Mouse (Mus musculus) neural tube, embryonic 13.5 days (tissue): ENCODE measurements at regions not wholly inside any gene's neighbourhood (a gene's known extent, or its start where the extent isn't known, plus 50 kb on each side); places are given as distances from the start of the nearest gene placed in this dataset.

Source experiments
- ATAC-seq: fragments of 200-750 bp; cut with Nextera tagmentation; 2 replicates; pipeline ENCODE4 v1.8.0; 2017; ENCODE audit warnings: low read depth, mild to moderate bottlenecking, moderate TSS enrichment, moderate library complexity
- H3K27ac ChIP-seq: fragments of 300-500 bp; sonication (generic); replicated peaks from 2 replicates; pipeline ENCODE4 v1.5.1; 2015; ENCODE audit warnings: moderate library complexity, mild to moderate bottlenecking, inconsistent platforms
- H3K27me3 ChIP-seq: fragments of 300-500 bp; sonication (generic); 2 replicates; pipeline ENCODE4 v1.6.1; 2015; ENCODE audit warnings: mild to moderate bottlenecking, inconsistent platforms
- H3K36me3 ChIP-seq: fragments of 300-500 bp; sonication (generic); 2 replicates; pipeline ENCODE4 v1.6.1; 2015; ENCODE audit warnings: mild to moderate bottlenecking, inconsistent platforms
- H3K4me1 ChIP-seq: fragments of 300-500 bp; sonication (generic); replicated peaks from 2 replicates; pipeline ENCODE4 v1.6.1; 2015; ENCODE audit warnings: inconsistent platforms
- H3K4me2 ChIP-seq: fragments of 300-500 bp; sonication (generic); 2 replicates; pipeline ENCODE4 v1.6.1; 2015; ENCODE audit warnings: inconsistent platforms, mild to moderate bottlenecking, moderate library complexity
- H3K4me3 ChIP-seq: fragments of 300-500 bp; sonication (generic); 2 replicates; pipeline ENCODE4 v1.5.1; 2015; ENCODE audit warnings: mild to moderate bottlenecking, inconsistent platforms
- H3K9ac ChIP-seq: fragments of 300-500 bp; sonication (generic); 2 replicates; pipeline ENCODE4 v1.6.1; 2015; ENCODE audit warnings: moderate library complexity, mild to moderate bottlenecking, inconsistent platforms
- H3K9me3 ChIP-seq: fragments of 300-500 bp; sonication (generic); 2 replicates; pipeline ENCODE4 v1.6.1; 2016; ENCODE audit warnings: inconsistent platforms
- WGBS: fragments of 180-500 bp; shearing (Covaris S2); methylation state at CpG from one replicate; pipeline ENCODE4 v1.1.7; 2015; 5-methylcytosine and 5-hydroxymethylcytosine counted together

DNA sequence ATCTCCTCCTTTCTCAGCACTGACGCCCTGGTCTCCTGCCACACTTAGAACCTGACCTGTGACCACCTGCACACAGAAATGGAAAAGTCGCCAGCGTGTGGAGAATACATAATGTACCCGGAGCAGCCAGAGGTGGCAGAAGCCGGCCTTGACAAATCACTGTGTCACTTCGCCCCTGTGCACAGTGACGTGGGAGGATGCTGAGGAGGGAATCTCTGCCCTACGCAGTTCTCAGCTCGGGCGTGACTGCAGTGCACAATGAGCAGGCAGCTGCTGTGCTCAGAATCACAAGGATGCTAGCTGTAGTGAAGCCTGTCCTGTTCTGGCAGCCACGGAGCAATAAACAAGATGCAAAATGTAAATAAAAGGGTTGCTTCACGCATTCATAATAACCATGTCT, 80.2 kb upstream of the Pld5 start:
- ATAC-seq, result peak; percentile 95
- H3K27ac ChIP-seq, result peak overlapping the region; percentile 70
- H3K4me2 ChIP-seq, result peak overlapping the region; percentile 38
- peaks cover 27% of the 10 kb centered on the region for H3K4me1 ChIP-seq
- H3K9ac ChIP-seq, result peak overlapping the region; percentile 44; the same call in 1 of the 2 replicates
- no peak overlapping the region for H3K4me3 ChIP-seq
- 26% methylated on average over 12 of the region's 12 CpGs for WGBS
- no peaks in the 10 kb centered on the region for H3K36me3 ChIP-seq
- no peaks in the 10 kb centered on the region for H3K27me3 ChIP-seq
- no peaks in the 10 kb centered on the region for H3K9me3 ChIP-seq

DNA sequence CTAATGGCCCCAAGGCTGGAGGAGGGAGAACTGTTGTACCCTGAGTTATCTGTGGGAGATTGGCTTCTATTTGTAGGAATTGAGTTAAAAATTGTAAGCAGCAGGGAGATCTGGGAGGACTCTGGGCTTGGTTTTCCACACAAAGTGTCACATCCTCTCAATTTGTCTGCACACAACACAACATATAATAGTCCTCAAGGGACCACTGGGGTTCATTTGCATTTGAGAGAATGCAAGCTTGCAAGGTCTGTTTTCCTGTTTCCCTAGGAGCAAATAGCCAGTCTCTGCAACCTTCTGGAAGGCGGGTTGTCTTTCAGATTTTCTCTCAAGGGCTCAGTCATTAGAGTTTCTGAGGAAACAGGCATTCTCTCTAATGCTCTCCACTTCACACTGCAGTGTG, 79.8 kb upstream of the Pld5 start:
- H3K27ac ChIP-seq, result peak overlapping the region; percentile 70
- H3K9ac ChIP-seq, result 0 out of 2 replicates have a peak overlapping the region, but pooled peaks have one; percentile 44
- peak; percentile 21 for ATAC-seq
- H3K36me3 ChIP-seq, result no peaks in the 10 kb centered on the region
- 21% methylated on average over 1 of the region's 1 CpGs for WGBS
- no peaks in the 10 kb centered on the region for H3K9me3 ChIP-seq
- H3K4me3 ChIP-seq, result no peak overlapping the region
- peak overlapping the region; percentile 38 for H3K4me2 ChIP-seq
- H3K27me3 ChIP-seq, result no peaks in the 10 kb centered on the region
- H3K4me1 ChIP-seq, result peaks cover 25% of the 10 kb centered on the region

GRCm38 (mm10) chr1:176352706-176353105, 77.6 kb upstream of the Pld5 start:
- Histone ChIP-seq H3K4me2 (no peak overlapping the region), H3K4me3 (no peak overlapping the region), H3K36me3 (no peaks in the 10 kb centered on the region), H3K4me1 (peaks cover 18% of the 10 kb centered on the region), H3K27ac (no peak overlapping the region), H3K9ac (no peak overlapping the region), H3K27me3 (no peaks in the 10 kb centered on the region), H3K9me3 (no peaks in the 10 kb centered on the region)
- 71% methylated on average over 3 of the region's 3 CpGs for WGBS
- no peak for ATAC-seq

- Histone ChIP-seq H3K36me3 (no peaks in the 10 kb centered on the region), H3K4me2 (no peak overlapping the region), H3K27ac (no peak overlapping the region), H3K9ac (no peak overlapping the region), H3K4me3 (no peak overlapping the region), H3K27me3 (no peaks in the 10 kb centered on the region), H3K4me1 (peaks cover 5% of the 10 kb centered on the region), H3K9me3 (no peaks in the 10 kb centered on the region)
- WGBS, result 44% methylated on average over 2 of the region's 2 CpGs
- no peak for ATAC-seq
Observed at GRCm38 (mm10) chr1:176349909-176350495, 74.9 kb upstream of the Pld5 start.

DNA sequence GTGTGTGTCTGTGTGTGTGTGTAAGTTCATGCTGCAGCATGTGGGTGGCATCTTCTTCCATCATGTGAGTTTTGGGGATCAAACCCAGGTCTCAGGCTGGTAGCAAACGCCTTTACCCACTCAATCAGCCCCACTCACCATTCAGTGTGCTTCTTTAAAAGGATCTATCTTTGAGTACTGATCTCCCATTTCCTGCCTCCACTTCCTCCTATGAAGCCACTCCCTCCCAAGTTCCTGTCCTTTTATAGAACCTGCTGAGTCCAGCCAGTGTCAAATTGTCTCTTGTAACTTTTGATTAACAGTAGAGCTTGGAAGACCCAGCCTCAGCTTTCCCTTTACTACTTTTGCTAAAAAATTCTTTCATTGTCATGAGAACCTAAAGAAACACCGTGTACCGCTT, 73.0 kb upstream of the Pld5 start:
- no peak overlapping the region for H3K4me3 ChIP-seq
- no peaks in the 10 kb centered on the region for H3K36me3 ChIP-seq
- no peak overlapping the region for H3K4me2 ChIP-seq
- H3K9me3 ChIP-seq, result no peaks in the 10 kb centered on the region
- H3K27me3 ChIP-seq, result no peaks in the 10 kb centered on the region
- H3K4me1 ChIP-seq, result no peaks in the 10 kb centered on the region
- no peak overlapping the region for H3K9ac ChIP-seq
- no peak overlapping the region for H3K27ac ChIP-seq
- WGBS, result 80% methylated on average over 3 of the region's 3 CpGs
- ATAC-seq, result no peak

GRCm38 (mm10) chr1:176331344-176331743, 56.2 kb upstream of the Pld5 start:
- Histone ChIP-seq H3K9me3 (no peaks in the 10 kb centered on the region), H3K9ac (no peak overlapping the region), H3K27ac (no peak overlapping the region), H3K36me3 (no peaks in the 10 kb centered on the region), H3K4me3 (no peak overlapping the region), H3K4me2 (no peak overlapping the region), H3K4me1 (0 out of 2 replicates have a peak, but pooled peaks cover 5% of the 10 kb centered on the region), H3K27me3 (no peaks in the 10 kb centered on the region)
- no peak for ATAC-seq
- 73% methylated on average over 3 of the region's 3 CpGs for WGBS
